Mouse (Mus musculus) E14TG2a.4 (cell line): ENCODE results near the gene Stum.

Experiments used
- CTCF ChIP-seq: conservative IDR thresholded peaks from 2 replicates; pipeline ENCODE4 v1.5.1; 2014; ENCODE audit warnings: low read length
- NANOG ChIP-seq: IDR thresholded peaks from 2 replicates; pipeline ENCODE4 v1.6.1; 2014; ENCODE audit warnings: borderline replicate concordance, low read length, mixed read lengths
- POU5F1 ChIP-seq: IDR thresholded peaks from 2 replicates; pipeline ENCODE4 v1.6.1; 2014; ENCODE audit warnings: low read length, borderline replicate concordance

DNA sequence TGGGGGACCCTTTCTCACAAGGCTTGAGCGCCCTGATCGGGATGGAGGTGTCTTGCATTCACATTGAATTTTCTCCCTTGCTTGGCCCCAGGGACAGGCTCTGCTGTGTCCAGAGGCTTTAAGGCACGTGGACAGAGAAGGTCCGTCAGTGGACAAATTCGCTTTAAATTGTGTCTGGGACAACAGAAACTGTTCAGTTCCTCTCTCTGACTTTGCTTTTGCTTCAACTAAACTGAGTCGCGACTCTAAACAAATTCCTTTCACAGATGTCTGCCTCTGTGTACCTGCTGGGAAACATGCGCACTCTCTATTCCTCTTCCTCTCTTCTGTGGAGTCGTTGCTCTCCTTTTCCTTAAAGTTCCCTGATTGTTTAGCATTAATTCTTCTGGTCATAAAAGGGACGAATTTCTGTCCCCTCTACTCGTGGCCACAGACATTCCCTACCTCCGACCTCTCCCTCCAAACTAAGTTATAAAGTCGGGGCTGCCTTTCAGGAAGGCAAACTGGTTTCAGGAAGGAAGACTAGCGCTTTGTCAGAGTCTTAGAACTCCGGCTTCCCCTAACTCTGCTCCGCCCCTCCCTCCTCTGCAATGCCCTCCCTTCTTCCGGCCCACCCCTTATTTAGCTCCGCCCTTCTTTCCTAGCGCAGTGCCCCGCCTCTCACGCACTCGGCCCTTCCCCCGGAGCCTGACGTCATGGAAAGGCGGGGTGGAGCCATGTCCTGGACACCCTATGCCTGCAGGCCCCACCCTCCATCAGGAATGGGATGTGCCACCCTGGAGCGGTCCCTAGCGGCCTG is 96.2 kb downstream of the Stum start:
- TF ChIP-seq CTCF, result no peak
- TF ChIP-seq NANOG, result no peak
- no peak for TF ChIP-seq POU5F1
